Mouse (Mus musculus): Measurements from ENCODE around the gene Dnajc1.

The Dnajc1 gene

GRCm38 (mm10) chr2:18195691-18196396 is 196.8 kb downstream of the Dnajc1 start:
- in situ Hi-C loops (cut with MboI): no loop called here

DNA sequence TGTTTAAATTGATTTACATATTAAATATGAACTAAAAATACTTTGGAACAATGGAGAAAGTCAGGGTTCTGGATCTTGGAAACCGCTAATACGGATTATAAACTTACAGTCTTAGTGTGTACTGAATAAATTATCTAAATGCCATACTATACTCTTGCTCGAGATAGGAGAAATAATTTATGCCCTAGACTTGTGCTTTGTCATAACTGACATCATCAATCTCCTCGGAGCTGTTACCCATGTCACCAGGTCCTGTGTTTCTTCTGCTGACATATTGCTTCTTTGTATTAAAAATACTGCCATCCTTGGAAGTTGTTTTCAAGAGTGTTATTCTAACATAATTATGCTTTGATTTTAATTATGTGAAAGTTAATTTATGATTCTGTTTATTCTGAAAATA is 197.3 kb downstream of the Dnajc1 start:
- in situ Hi-C loops (cut with MboI): no loop called here

- in situ Hi-C loops (cut with MboI): no loop called here
Observed at GRCm38 (mm10) chr2:18188367-18188766, 204.3 kb downstream of the Dnajc1 start.

DNA sequence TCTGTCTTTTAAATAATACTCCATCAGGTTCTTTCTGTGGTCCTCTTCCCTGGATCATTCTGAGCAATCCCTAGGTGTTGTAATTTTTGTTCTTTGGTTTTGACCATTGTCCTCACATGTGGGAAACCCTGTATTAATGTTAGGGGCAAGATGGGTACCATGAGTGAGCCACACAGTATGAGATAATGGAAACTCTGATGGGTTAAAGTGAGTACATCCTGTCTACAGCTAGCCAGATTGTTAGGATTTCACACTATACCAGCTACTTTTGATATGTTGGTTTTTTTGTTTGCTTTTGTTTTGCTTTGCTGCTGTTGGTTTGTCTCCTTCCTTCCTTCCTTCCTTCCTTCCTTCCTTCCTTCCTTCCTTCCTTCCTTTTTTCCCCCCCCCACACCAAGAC is 209.6 kb downstream of the Dnajc1 start:
- in situ Hi-C loops (cut with MboI): no loop called here

DNA sequence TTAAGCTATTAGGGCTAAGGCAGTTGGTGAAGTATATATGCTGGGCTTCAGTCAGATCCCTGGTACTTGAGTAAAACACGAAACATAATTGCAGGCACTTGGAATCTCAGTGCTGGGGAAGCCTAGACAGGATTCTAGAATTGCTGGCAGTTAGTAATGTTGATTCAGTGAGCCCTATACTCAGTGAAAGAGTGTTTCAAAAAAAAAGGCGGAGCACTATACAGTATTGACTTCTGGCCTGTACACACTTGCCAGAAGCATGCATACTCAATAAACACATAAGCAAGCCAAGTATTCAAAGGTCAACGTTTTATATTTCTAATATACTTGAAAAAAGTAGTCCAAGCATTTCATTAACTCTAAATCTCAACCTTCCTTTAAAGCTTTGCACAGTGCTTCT is 211.0 kb downstream of the Dnajc1 start:
- in situ Hi-C loops (cut with MboI): no loop called here

- in situ Hi-C loops (cut with MboI): no loop called here
Observed at GRCm38 (mm10) chr2:18180323-18180722, 212.3 kb downstream of the Dnajc1 start.

DNA sequence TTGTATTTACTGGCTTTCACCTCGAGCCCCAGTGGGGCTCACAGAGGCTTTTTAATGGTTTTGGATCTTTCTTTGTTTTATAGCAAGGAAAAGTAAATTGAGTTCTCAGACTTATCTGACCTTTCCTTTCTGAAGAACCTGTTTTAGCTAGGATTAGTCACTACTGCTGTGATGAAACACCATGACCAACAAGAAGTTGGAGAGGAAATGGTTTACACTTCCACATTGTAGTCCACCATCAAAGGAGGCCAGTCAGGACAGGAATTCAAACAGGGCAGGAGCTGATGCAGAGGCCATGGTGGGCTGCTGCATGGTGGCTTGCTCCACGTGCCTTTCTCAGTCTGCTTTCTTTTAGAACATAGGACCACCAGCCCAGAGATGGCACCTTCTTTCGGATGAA is 216.4 kb downstream of the Dnajc1 start:
- in situ Hi-C loops (cut with MboI): no loop called here

DNA sequence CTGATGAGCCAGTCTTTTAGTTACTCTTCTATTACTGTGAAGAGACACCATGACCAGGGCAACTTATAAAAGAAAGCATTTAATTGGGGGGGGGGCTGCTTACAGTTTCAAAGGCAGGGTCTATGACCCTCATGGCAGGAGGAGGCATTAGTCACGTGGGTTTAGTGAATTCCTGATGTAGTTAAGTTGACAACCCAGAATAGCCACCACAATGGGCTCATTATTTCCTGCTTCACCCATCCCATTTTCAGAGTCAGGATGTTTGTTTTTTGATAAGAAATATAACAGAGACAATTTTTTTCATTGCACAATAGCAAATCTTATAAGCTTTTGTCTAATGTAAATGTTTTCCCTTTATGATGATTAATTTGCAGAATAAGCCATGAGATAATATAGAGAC is 217.4 kb downstream of the Dnajc1 start:
- in situ Hi-C loops (cut with MboI): no loop called here

DNA sequence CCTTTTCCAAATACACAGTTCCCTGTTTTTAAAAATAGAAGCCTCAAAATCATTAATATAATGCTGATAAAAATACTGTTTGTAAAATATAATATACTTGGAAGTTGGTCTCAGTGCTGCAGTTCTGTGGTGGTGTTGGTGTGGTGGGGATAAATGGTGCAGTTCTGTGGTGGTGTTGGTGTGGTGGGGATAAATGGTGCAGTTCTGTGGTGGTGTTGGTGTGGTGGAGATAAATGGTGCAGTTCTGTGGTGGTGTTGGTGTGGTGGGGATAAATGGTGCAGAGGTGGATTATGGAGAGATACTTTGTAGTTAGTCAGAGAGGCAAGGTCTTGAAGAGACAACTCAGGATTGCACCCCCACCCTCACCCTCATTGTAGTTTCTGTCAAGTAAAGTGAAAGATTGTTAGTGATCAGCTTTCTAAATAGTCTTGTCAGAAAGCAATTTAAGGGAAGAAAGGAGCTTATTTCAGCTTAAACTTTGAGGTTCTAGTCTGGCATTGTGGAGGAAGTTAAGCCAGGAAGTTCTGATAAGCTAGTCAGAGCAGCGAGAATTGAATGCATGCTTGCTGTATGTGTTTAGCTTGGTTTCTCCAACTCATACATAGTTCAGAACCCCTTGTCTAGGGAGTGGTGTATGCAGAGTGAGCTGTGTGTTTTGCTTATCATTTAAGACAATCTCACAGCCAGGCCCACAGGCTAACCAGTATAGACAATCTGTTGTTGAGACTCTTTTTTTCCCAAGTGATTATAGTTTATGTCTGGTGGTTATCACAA is 223.3 kb downstream of the Dnajc1 start:
- in situ Hi-C loops (cut with MboI): no loop called here

DNA sequence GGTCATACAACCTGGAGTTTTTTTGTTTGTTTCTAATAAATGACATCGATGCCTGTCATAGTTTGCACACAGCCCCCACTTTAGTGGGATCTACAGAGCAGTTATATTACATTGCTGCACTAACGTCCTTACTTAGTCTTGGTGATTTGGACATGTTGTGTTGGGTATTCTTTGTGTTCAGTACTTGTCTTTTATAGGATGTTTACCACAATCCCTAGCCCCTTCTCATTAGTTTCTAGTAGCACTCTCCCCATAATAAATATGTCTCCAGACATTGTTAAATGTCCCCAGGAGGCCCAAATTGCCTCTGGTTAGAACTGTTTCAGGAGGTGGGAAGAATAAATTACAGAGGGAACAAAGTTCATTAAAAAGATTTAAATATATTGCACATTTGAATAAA is 227.1 kb downstream of the Dnajc1 start:
- in situ Hi-C loops (cut with MboI): no loop called here

GRCm38 (mm10) chr2:18160992-18161391 is 231.6 kb downstream of the Dnajc1 start:
- in situ Hi-C loops (cut with MboI): no loop called here

GRCm38 (mm10) chr2:18159426-18159825 is 233.2 kb downstream of the Dnajc1 start:
- in situ Hi-C loops (cut with MboI): no loop called here

- in situ Hi-C loops (cut with MboI): no loop called here
Observed at GRCm38 (mm10) chr2:18156131-18156530, 236.5 kb downstream of the Dnajc1 start.
